Mouse (Mus musculus): ENCODE results near the gene Snx30. TPM values are rescaled to one million over a fixed set of nuclear protein-coding genes. Genes with fewer than 3 reads are reported as not detected.

Gene Snx30
- total RNA-seq, 1 experiment, result 19.8 TPM

GRCm38 (mm10) chr4:59767717-59768116 lies 37.9 kb upstream of the Snx30 start:
- peaks cover 0 to 5% of the 10 kb centered on the region in 2 experiments; a peak in 1 of 4 replicates for H3K4me1 ChIP-seq (ENCODE audit: control insufficient read depth in 2 of 2, insufficient read depth in 2 of 2, low read length in 2 of 2, poor library complexity in 1 of 2)
- peaks cover 20% of the 10 kb centered on the region for H3K36me3 ChIP-seq (ENCODE audit: control insufficient read depth, insufficient read depth, low read length, poor library complexity, severe bottlenecking)
- H3K4me3 ChIP-seq (ENCODE audit: insufficient read depth in 1 of 2, low read depth in 1 of 2, low read length in 2 of 2, poor library complexity in 1 of 2, severe bottlenecking in 1 of 2), result no peak overlapping the region
- in situ Hi-C loops (cut with MboI; ENCODE audit: low sequenced_read_pairs in 2 of 2, unreplicated experiment in 2 of 2), result no loop called here
- no peaks in the 10 kb centered on the region for H3K9me3 ChIP-seq (ENCODE audit: control insufficient read depth, insufficient read depth, low read depth, low read length)
- TF ChIP-seq CHD2 (IDR thresholded peaks at IDR 0.05; ENCODE audit: low read depth, low read length) (no peak), HCFC1 (IDR thresholded peaks at IDR 0.05; ENCODE audit: borderline replicate concordance, insufficient read depth, low read length) (no peak), ZC3H11A (IDR thresholded peaks at IDR 0.05; ENCODE audit: borderline replicate concordance, low read depth, low read length) (no peak), MAFK (IDR thresholded peaks at IDR 0.05; ENCODE audit: insufficient read depth, low read depth, low read length) (no peak), ZNF384 (IDR thresholded peaks at IDR 0.05; ENCODE audit: low read depth, low read length) (no peak)
- H3K9ac ChIP-seq (ENCODE audit: insufficient read depth, low read depth, low read length, poor library complexity, severe bottlenecking), result no peak overlapping the region
- H3K27ac ChIP-seq (ENCODE audit: insufficient read depth, low read depth, low read length, poor library complexity, severe bottlenecking), result no peak overlapping the region
- no peak for DNase-seq (ENCODE audit: low read depth, low spot score)

- no peak overlapping the region for H3K9ac ChIP-seq (ENCODE audit: insufficient read depth, low read depth, low read length, poor library complexity, severe bottlenecking)
- H3K36me3 ChIP-seq (ENCODE audit: control insufficient read depth, insufficient read depth, low read length, poor library complexity, severe bottlenecking), result peaks cover 39% of the 10 kb centered on the region
- H3K4me3 ChIP-seq (ENCODE audit: insufficient read depth in 1 of 2, low read depth in 1 of 2, low read length in 2 of 2, poor library complexity in 1 of 2, severe bottlenecking in 1 of 2), result no peak overlapping the region
- H3K9me3 ChIP-seq (ENCODE audit: control insufficient read depth, insufficient read depth, low read depth, low read length), result no peaks in the 10 kb centered on the region
- no peak for TF ChIP-seq HCFC1 (IDR thresholded peaks at IDR 0.05; ENCODE audit: borderline replicate concordance, insufficient read depth, low read length)
- no peak for TF ChIP-seq CHD2 (IDR thresholded peaks at IDR 0.05; ENCODE audit: low read depth, low read length)
- TF ChIP-seq ZC3H11A (IDR thresholded peaks at IDR 0.05; ENCODE audit: borderline replicate concordance, low read depth, low read length), result no peak
- no peak for TF ChIP-seq MAFK (IDR thresholded peaks at IDR 0.05; ENCODE audit: insufficient read depth, low read depth, low read length)
- no peak for TF ChIP-seq ZNF384 (IDR thresholded peaks at IDR 0.05; ENCODE audit: low read depth, low read length)
- no peak overlapping the region for H3K27ac ChIP-seq (ENCODE audit: insufficient read depth, low read depth, low read length, poor library complexity, severe bottlenecking)
- in situ Hi-C loops (cut with MboI; ENCODE audit: low sequenced_read_pairs in 2 of 2, unreplicated experiment in 2 of 2), result no loop called here
- no peak for DNase-seq (ENCODE audit: low read depth, low spot score)
- H3K4me1 ChIP-seq (ENCODE audit: control insufficient read depth in 2 of 2, insufficient read depth in 2 of 2, low read length in 2 of 2, poor library complexity in 1 of 2), result peaks cover 0 to 2% of the 10 kb centered on the region in 2 experiments; a peak in 1 of 4 replicates
These were observed 33.3 kb upstream of the Snx30 start for GRCm38 (mm10) chr4:59772171-59772879.

- no peak overlapping the region for H3K9ac ChIP-seq (ENCODE audit: insufficient read depth, low read depth, low read length, poor library complexity, severe bottlenecking)
- H3K9me3 ChIP-seq (ENCODE audit: control insufficient read depth, insufficient read depth, low read depth, low read length), result no peaks in the 10 kb centered on the region
- no peak overlapping the region for H3K27ac ChIP-seq (ENCODE audit: insufficient read depth, low read depth, low read length, poor library complexity, severe bottlenecking)
- no peak for TF ChIP-seq CHD2 (IDR thresholded peaks at IDR 0.05; ENCODE audit: low read depth, low read length)
- TF ChIP-seq MAFK (IDR thresholded peaks at IDR 0.05; ENCODE audit: insufficient read depth, low read depth, low read length), result no peak
- TF ChIP-seq HCFC1 (IDR thresholded peaks at IDR 0.05; ENCODE audit: borderline replicate concordance, insufficient read depth, low read length), result no peak
- no peak for TF ChIP-seq ZNF384 (IDR thresholded peaks at IDR 0.05; ENCODE audit: low read depth, low read length)
- no peak for TF ChIP-seq ZC3H11A (IDR thresholded peaks at IDR 0.05; ENCODE audit: borderline replicate concordance, low read depth, low read length)
- in situ Hi-C loops (cut with MboI; ENCODE audit: low sequenced_read_pairs in 2 of 2, unreplicated experiment in 2 of 2), result no loop called here
- peaks cover 30% of the 10 kb centered on the region for H3K36me3 ChIP-seq (ENCODE audit: control insufficient read depth, insufficient read depth, low read length, poor library complexity, severe bottlenecking)
- peaks cover 5 to 11% of the 10 kb centered on the region in 2 experiments; a peak in 3 of 4 replicates for H3K4me1 ChIP-seq (ENCODE audit: control insufficient read depth in 2 of 2, insufficient read depth in 2 of 2, low read length in 2 of 2, poor library complexity in 1 of 2)
- DNase-seq (ENCODE audit: low read depth, low spot score), result no peak
- H3K4me3 ChIP-seq (ENCODE audit: insufficient read depth in 1 of 2, low read depth in 1 of 2, low read length in 2 of 2, poor library complexity in 1 of 2, severe bottlenecking in 1 of 2), result no peak overlapping the region
These were observed 27.8 kb upstream of the Snx30 start for GRCm38 (mm10) chr4:59777828-59778227.

- Histone ChIP-seq H3K4me3 (ENCODE audit: insufficient read depth in 1 of 2, low read depth in 1 of 2, low read length in 2 of 2, poor library complexity in 1 of 2, severe bottlenecking in 1 of 2) (no peak overlapping the region), H3K27ac (ENCODE audit: insufficient read depth, low read depth, low read length, poor library complexity, severe bottlenecking) (no peak overlapping the region), H3K4me1 (ENCODE audit: control insufficient read depth in 2 of 2, insufficient read depth in 2 of 2, low read length in 2 of 2, poor library complexity in 1 of 2) (peaks cover 7 to 11% of the 10 kb centered on the region in 2 experiments; a peak in 3 of 4 replicates), H3K9ac (ENCODE audit: insufficient read depth, low read depth, low read length, poor library complexity, severe bottlenecking) (no peak overlapping the region), H3K9me3 (ENCODE audit: control insufficient read depth, insufficient read depth, low read depth, low read length) (no peaks in the 10 kb centered on the region), H3K36me3 (ENCODE audit: control insufficient read depth, insufficient read depth, low read length, poor library complexity, severe bottlenecking) (peaks cover 15% of the 10 kb centered on the region)
- in situ Hi-C loops (cut with MboI; ENCODE audit: low sequenced_read_pairs in 2 of 2, unreplicated experiment in 2 of 2), result no loop called here
- no peak for TF ChIP-seq HCFC1 (IDR thresholded peaks at IDR 0.05; ENCODE audit: borderline replicate concordance, insufficient read depth, low read length)
- TF ChIP-seq MAFK (IDR thresholded peaks at IDR 0.05; ENCODE audit: insufficient read depth, low read depth, low read length), result no peak
- TF ChIP-seq ZNF384 (IDR thresholded peaks at IDR 0.05; ENCODE audit: low read depth, low read length), result no peak
- TF ChIP-seq ZC3H11A (IDR thresholded peaks at IDR 0.05; ENCODE audit: borderline replicate concordance, low read depth, low read length), result no peak
- TF ChIP-seq CHD2 (IDR thresholded peaks at IDR 0.05; ENCODE audit: low read depth, low read length), result no peak
- no peak for DNase-seq (ENCODE audit: low read depth, low spot score)
These were observed 25.1 kb upstream of the Snx30 start for GRCm38 (mm10) chr4:59780568-59780967.
